Mouse (Mus musculus): ENCODE measurements around the gene Trappc4. TPM values are rescaled to one million over a fixed set of nuclear protein-coding genes. Genes with fewer than 3 reads are reported as not detected.

Trappc4 gene
- polyA plus RNA-seq (2017; shearing (Covaris generic)): 100 to 1,000 TPM; 118 to 138 TPM

GRCm38 (mm10) chr9:44406906-44407751, at the start of gene Trappc4, which contains the start of gene Rps25:
Gene Trappc4 (minus strand): TSS chr9:44407600.
Gene Rps25 (plus strand): TSS chr9:44407139.

DNA sequence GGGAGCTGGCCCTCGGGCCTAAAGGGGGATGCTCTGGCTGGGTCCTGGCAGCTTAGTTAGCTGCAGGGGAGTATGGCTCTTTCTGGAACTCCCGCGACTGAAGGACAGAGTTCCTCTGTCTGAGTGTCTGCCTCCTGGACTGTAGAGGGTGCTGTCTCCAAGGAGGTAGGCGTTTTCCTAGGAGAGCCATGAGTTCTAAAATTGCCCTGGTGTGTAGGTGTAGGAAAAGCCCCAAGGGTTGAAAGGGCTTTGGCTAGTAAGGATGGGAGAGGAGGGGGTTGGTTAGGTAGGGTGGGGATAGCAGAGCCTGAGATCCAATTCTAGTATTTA, 47.5 kb upstream of the Trappc4 start, which contains the start of gene Upk2:
Gene Upk2 (minus strand): TSS at position 86 of the 330 bp plus-strand sequence.

DNA sequence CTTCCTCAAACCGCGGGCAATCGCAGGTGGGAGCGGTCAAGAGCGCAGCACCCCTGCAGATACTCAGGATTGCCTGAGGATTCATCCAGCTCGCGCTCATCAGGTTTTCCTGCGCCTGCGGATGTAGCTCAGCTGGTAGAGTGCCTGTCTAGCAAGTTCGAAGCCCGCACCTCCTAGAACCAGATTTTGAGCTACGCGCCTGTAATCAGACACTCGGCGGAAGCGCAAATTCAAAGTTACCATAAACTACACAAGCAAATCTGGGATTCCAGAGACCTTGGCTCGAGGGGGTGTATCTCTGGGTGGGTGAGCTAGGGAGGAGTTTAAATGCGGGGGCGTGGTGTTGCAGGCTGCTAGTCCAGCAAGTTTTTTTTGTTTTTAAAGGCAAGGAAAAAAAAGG, 33.6 kb upstream of the Trappc4 start, which contains the start of gene Foxr1:
Gene Foxr1 (minus strand): TSS at position 176 of the 400 bp plus-strand sequence.

GRCm38 (mm10) chr9:44418519-44419385, 11.4 kb upstream of the Trappc4 start, which contains the start of gene Ccdc84:
Gene Ccdc84 (minus strand): TSS chr9:44418569.

GRCm38 (mm10) chr9:44396684-44397411, 10.6 kb downstream of the Trappc4 start, which contains the start of gene Slc37a4:
Gene Slc37a4 (plus strand): TSS chr9:44396852.

DNA sequence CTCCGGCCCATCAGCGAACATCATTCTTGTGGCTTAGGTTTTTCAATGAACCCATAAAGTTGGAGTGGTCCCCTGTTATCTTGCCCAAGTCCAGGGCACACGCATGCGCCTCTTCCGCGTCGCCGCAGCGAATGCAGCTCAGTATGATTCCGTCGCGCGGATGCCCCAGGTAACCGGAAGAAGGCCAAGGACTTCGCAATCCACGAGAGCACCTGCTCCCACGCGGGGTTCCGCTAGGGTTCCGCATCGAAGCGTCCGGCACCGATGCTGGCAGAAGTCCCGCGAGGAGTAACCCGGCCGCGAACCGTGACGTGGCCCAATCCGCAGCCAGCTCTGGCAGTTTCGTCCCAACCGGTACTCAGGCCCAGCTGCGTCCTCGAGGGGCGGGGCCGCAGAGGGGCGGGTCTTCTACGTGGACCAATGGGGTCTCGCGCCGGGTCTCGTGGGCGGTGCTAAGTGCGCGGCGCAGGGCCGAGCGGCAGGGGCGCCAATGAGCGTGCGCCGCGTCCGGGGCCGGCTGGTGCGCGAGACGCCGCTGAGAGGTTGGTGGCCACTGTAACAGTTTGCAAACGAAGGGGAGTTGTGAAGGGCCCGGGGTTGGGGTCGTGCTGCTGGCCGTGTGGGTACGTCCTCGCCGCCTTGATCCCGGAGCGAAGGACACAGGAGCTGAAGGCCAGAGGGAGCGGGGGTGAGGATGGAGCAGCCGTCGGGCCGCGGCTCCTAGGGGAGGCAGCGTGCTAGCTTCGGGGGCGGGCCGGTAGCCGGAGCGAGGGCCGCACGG, 28.2 kb downstream of the Trappc4 start, which contains the start of gene Hyou1:
Gene Hyou1 (plus strand): TSS at position 437 of the 781 bp plus-strand sequence.

DNA sequence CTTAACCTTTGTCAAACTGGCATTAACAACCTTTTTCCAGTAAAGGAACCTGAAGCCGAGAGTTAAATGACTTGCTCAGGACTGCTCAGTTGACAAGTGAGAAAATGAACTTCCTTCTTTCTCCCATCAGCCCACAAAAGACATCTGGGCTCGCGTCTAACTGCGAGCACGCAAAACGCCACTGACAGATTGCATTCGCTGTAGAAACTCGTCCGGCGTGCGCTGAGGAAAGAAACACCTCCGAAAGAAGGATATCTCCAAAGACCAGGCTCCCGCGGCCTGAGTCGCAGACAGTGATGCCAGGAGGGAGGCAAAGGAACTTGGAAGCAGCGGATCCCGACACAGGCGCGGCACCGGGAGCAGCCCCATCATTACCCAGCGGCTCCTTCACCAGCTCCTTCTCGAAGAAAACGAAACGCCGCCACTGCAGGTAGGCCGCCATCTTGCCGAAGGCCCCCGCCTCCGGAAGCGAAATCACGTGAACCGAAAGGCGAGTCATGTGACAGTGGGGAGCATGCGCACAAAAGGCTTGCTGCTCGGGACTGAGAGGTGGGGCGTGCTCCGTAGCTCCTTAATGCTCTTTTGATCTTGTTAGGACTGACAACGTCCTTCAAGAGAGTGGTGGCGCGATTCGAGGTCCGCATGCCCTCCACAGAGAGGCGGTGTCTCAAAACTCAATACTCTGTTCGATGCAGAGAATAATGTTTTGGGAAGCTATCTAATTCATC, 46.0 kb downstream of the Trappc4 start, which contains the start of gene Vps11:
Gene Vps11 (minus strand): TSS at position 481 of the 728 bp plus-strand sequence.

Other genes starting within 250 kb of the Trappc4 start
- 10 to 100 TPM; 34.0 to 44.8 TPM for gene Cbl, start 173.6 kb downstream of the Trappc4 start, polyA plus RNA-seq (2017; shearing (Covaris generic))
- gene Ccdc153, start 166.9 kb downstream of the Trappc4 start, polyA plus RNA-seq (2017; shearing (Covaris generic)): not detected
- under 1 TPM in 1 of 2 experiments, not detected in 1; 0.29 TPM for gene Pdzd3, start 156.1 kb downstream of the Trappc4 start, polyA plus RNA-seq (2017; shearing (Covaris generic))
- gene Nlrx1, start 139.0 kb downstream of the Trappc4 start, polyA plus RNA-seq (2017; shearing (Covaris generic)): 10 to 100 TPM in 1 of 2 experiments, 1 to 10 TPM in 1; 4.7 to 19.8 TPM
- under 1 TPM; 0.23 to 0.47 TPM for gene Abcg4, start 119.0 kb downstream of the Trappc4 start, polyA plus RNA-seq (2017; shearing (Covaris generic))
- 10 to 100 TPM; 19.1 to 24.3 TPM for gene Hinfp, start 101.9 kb downstream of the Trappc4 start, polyA plus RNA-seq (2017; shearing (Covaris generic))
- gene C2cd2l, start 87.3 kb downstream of the Trappc4 start, polyA plus RNA-seq (2017; shearing (Covaris generic)): 10 to 100 TPM; 11.9 to 17.2 TPM
- gene Dpagt1, start 81.6 kb downstream of the Trappc4 start, polyA plus RNA-seq (2017; shearing (Covaris generic)): 10 to 100 TPM; 21.2 to 25.6 TPM
- 10 to 100 TPM; 91.6 to 95.0 TPM for gene H2afx, start 72.9 kb downstream of the Trappc4 start, polyA plus RNA-seq (2017; shearing (Covaris generic))
- 10 to 100 TPM; 49.9 to 72.7 TPM for gene Hmbs, start 63.4 kb downstream of the Trappc4 start, polyA plus RNA-seq (2017; shearing (Covaris generic))
- 10 to 100 TPM; 42.5 to 45.4 TPM for gene Vps11, start 45.9 kb downstream of the Trappc4 start, polyA plus RNA-seq (2017; shearing (Covaris generic))
- gene Hyou1, start 28.1 kb downstream of the Trappc4 start, polyA plus RNA-seq (2017; shearing (Covaris generic)): 10 to 100 TPM in 1 of 2 experiments, 1 to 10 TPM in 1; 8.6 to 14.9 TPM
- gene Slc37a4, start 10.7 kb downstream of the Trappc4 start, polyA plus RNA-seq (2017; shearing (Covaris generic)): 10 to 100 TPM; 29.2 to 31.4 TPM
- 1,000 to 10,000 TPM; 1,382 to 2,409 TPM for gene Rps25, start 461 bp downstream of the Trappc4 start, polyA plus RNA-seq (2017; shearing (Covaris generic))
- gene Ccdc84, start 11.0 kb upstream of the Trappc4 start, polyA plus RNA-seq (2017; shearing (Covaris generic)): 10 to 100 TPM; 53.3 to 67.6 TPM
- gene Foxr1, start 33.5 kb upstream of the Trappc4 start, polyA plus RNA-seq (2017; shearing (Covaris generic)): under 1 TPM; 0.19 to 0.75 TPM
- gene Upk2, start 47.4 kb upstream of the Trappc4 start, polyA plus RNA-seq (2017; shearing (Covaris generic)): not detected
- gene Bcl9l, start 75.2 kb upstream of the Trappc4 start, polyA plus RNA-seq (2017; shearing (Covaris generic)): 10 to 100 TPM; 14.8 to 24.6 TPM
- gene Cxcr5, start 154.3 kb upstream of the Trappc4 start, polyA plus RNA-seq (2017; shearing (Covaris generic)): 10 to 100 TPM; 18.4 to 24.1 TPM
- 10 to 100 TPM; 44.8 to 45.3 TPM for gene Ddx6, start 197.3 kb upstream of the Trappc4 start, polyA plus RNA-seq (2017; shearing (Covaris generic))

Data from activated CD4-positive, CD25-positive, alpha-beta regulatory T cell (primary cell).